Mouse (Mus musculus): Measurements from ENCODE around the gene Rpgrip1. TPM values are rescaled to one million over a fixed set of nuclear protein-coding genes. Genes with fewer than 3 reads are reported as not detected.

Gene Rpgrip1
- polyA plus RNA-seq, 1 experiment, result 1.3 TPM

DNA sequence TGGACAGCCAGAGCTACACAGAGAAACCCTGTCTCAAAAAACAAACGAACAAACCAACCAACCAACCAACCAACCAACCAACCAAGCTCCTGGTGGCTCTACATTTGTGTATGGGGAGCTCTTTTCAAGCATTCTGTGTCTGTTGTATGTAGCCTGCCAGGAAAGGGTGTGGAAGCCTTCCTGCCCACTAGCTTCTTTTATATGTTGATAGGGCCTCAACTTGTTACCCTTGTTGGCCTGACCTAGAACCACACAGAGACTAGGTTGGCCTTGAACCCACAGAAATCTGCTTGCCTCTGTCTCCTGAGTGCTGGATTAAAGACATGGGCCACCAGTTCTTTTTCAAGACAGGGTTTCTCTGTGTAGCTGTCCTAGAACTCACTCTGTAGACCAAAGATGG lies 3.6 kb downstream of the Rpgrip1 start:
- Histone ChIP-seq H3K4me3 (ENCODE audit: insufficient read depth, low read length) (no peak overlapping the region), H3K27ac (ENCODE audit: insufficient read depth, low read length) (no peak overlapping the region), H3K4me1 (ENCODE audit: control insufficient read depth, insufficient read depth, low read length) (no peaks in the 10 kb centered on the region)
- TF ChIP-seq POLR2A (IDR thresholded peaks at IDR 0.05; ENCODE audit: extremely low read depth, insufficient read depth, low read length) (no peak), CTCF (IDR thresholded peaks at IDR 0.05; ENCODE audit: extremely low read depth, insufficient read depth, low read length) (no peak)

DNA sequence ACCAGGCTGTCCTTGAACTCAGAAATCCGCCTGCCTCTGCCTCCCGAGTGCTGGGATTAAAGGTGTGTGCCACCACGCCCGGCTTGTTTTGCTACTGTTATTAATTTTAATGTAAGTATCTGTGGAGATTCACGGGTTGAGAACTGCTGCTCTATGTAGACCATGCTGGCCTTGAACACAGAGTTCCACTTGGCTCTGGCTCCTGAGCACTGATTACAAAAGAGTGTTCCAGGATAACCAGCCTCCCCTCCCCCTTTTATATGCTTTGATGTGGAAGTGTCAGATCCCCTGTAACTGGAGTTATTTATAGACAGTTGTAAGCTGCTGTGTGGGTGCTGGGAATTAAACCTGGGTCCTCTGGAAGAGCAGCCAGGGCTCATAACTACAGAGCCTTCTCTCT lies 6.7 kb downstream of the Rpgrip1 start:
- Histone ChIP-seq H3K4me1 (ENCODE audit: control insufficient read depth, insufficient read depth, low read length) (no peaks in the 10 kb centered on the region), H3K4me3 (ENCODE audit: insufficient read depth, low read length) (no peak overlapping the region)
- TF ChIP-seq POLR2A (IDR thresholded peaks at IDR 0.05; ENCODE audit: extremely low read depth, insufficient read depth, low read length) (no peak), CTCF (IDR thresholded peaks at IDR 0.05; ENCODE audit: extremely low read depth, insufficient read depth, low read length) (no peak)

DNA sequence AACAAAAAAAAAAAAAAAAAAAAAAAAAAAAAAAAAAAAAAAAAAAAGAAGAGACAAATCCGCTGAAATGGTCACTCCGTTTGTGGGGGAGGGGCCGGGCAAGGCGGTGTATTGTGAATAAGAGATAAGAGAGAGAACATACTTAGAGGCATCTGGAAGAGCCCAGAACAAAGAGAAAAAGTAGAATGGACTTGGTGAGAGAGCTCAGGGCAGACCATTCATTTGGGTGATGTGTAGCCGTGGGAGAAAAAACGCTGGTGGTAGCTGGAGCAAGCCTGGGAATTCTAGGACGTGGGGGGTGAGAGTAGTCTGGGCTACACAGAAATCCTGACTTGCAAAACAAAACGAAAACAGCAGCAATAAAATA lies 7.9 kb downstream of the Rpgrip1 start:
- no peak for TF ChIP-seq POLR2A (IDR thresholded peaks at IDR 0.05; ENCODE audit: extremely low read depth, insufficient read depth, low read length)
- no peak for TF ChIP-seq CTCF (IDR thresholded peaks at IDR 0.05; ENCODE audit: extremely low read depth, insufficient read depth, low read length)
- Histone ChIP-seq H3K4me1 (ENCODE audit: control insufficient read depth, insufficient read depth, low read length) (no peaks in the 10 kb centered on the region), H3K27ac (ENCODE audit: insufficient read depth, low read length) (no peak overlapping the region), H3K4me3 (ENCODE audit: insufficient read depth, low read length) (no peak overlapping the region; the same call in 1 of the 2 replicates)

More for the DNA sequence above, 6.7 kb downstream of the Rpgrip1 start:
- no peak overlapping the region for H3K27ac ChIP-seq (ENCODE audit: insufficient read depth, low read length)

DNA sequence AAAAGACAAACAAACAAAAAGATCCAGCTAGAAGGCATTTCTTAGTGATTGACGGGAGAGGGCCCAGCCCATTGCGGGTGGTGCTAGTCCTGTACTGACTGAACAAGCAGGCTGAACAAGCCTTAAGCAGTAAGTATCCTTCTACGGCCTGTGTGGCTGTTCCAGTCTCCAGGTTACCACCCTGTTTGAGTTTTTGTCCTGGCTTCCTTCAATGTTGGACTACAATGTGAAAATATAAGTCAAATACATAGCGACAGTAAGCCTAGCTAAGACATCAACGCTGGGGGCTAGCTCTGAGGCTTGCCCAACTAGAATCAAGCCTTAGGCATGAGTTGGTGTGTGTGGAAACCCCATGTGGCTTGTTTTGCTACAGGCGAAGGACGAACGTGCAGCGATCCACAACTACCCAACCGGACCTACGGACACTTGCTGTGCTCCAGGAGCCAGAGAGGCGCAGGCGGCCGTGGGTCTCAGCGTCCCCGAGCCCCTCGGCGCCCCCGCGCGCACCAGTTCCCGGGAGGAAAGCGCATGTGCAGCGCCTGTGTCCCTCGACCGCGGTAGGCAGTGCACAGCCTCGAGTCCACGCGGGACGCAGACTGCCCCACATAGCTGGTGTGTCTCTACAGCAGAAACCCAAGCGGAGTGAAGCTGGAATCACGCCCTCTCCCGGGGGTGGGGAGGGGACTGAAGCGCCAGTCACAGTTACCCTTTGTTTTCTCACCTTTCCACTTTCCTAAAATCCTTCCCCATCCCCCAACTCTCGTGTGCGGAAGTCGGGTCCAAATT lies 8.5 kb downstream of the Rpgrip1 start:
- TF ChIP-seq CTCF (IDR thresholded peaks at IDR 0.05; ENCODE audit: extremely low read depth, insufficient read depth, low read length), result no peak
- TF ChIP-seq POLR2A (IDR thresholded peaks at IDR 0.05; ENCODE audit: extremely low read depth, insufficient read depth, low read length), result no peak
- peak overlapping the region; percentile 24 for H3K4me3 ChIP-seq (ENCODE audit: insufficient read depth, low read length)
- no peaks in the 10 kb centered on the region for H3K4me1 ChIP-seq (ENCODE audit: control insufficient read depth, insufficient read depth, low read length)
- H3K27ac ChIP-seq (ENCODE audit: insufficient read depth, low read length), result no peak overlapping the region

DNA sequence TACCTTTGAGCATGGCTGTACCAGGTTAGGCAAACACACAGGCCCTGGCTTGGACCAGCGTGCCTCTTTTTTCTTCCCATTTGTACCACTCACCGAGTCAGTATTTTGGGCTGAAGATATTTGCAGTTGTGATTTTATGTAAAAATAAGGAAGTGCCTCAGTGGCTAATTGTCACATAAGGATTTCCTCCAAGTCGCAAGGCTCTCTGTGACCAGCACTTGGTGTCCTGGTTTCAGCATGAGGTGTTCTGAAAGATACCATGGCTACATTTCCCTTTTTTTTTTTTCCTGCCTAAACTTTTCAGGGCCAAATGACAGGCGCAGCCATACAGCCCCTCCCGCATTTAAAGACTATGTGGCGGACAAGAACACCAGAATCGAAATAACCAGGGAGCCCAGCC lies 9.7 kb downstream of the Rpgrip1 start:
- H3K4me3 ChIP-seq (ENCODE audit: insufficient read depth, low read length), result no peak overlapping the region
- TF ChIP-seq POLR2A (IDR thresholded peaks at IDR 0.05; ENCODE audit: extremely low read depth, insufficient read depth, low read length) (no peak), CTCF (IDR thresholded peaks at IDR 0.05; ENCODE audit: extremely low read depth, insufficient read depth, low read length) (no peak)

DNA sequence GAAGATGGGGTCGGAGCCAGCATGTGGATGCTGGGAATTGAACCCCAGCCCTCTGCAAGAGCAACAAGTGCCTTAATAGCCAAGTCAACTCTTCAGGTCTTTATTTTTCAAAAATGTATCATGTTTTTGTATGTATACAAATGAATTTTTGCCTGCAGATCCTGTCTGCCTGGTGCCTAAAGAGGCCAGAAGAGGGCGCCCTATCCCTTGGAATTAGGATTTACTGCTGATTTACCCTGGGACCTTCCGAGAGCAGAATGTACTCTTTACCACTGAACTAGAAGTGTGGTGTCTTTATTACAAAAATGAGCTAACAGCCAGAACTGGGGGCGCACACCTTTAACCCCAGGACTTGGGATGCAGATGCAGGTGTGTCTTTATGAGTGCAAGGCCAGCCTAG lies 13.4 kb downstream of the Rpgrip1 start:
- TF ChIP-seq POLR2A (IDR thresholded peaks at IDR 0.05; ENCODE audit: extremely low read depth, insufficient read depth, low read length), result no peak
- peak; percentile 67 for TF ChIP-seq CTCF (IDR thresholded peaks at IDR 0.05; ENCODE audit: extremely low read depth, insufficient read depth, low read length)
- Histone ChIP-seq H3K4me3 (ENCODE audit: insufficient read depth, low read length) (no peak overlapping the region), H3K4me1 (ENCODE audit: control insufficient read depth, insufficient read depth, low read length) (no peaks in the 10 kb centered on the region), H3K27ac (ENCODE audit: insufficient read depth, low read length) (no peak overlapping the region)

More for the DNA sequence above, 9.7 kb downstream of the Rpgrip1 start:
- Histone ChIP-seq H3K4me1 (ENCODE audit: control insufficient read depth, insufficient read depth, low read length) (no peaks in the 10 kb centered on the region), H3K27ac (ENCODE audit: insufficient read depth, low read length) (no peak overlapping the region)

DNA sequence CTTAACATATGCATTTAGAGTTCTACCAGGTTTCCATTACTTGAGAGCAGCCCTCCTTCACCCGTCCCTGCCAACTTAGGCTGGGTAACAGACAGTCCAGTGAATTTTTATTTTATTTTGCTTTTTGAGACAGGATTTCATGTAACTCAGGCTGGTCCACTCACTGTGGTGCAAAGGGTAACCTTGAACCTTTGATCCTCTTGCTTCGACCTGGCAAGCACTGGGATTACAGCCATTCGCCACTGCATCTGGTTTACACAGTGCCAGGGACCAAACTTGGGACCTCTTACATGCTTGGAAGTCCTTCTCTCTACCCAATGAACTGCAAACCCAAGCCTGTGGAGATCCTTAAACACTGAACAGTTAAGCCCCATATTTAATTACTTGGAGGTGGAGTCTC lies 14.1 kb downstream of the Rpgrip1 start:
- Histone ChIP-seq H3K4me1 (ENCODE audit: control insufficient read depth, insufficient read depth, low read length) (no peaks in the 10 kb centered on the region), H3K27ac (ENCODE audit: insufficient read depth, low read length) (no peak overlapping the region), H3K4me3 (ENCODE audit: insufficient read depth, low read length) (no peak overlapping the region)
- TF ChIP-seq POLR2A (IDR thresholded peaks at IDR 0.05; ENCODE audit: extremely low read depth, insufficient read depth, low read length) (no peak), CTCF (IDR thresholded peaks at IDR 0.05; ENCODE audit: extremely low read depth, insufficient read depth, low read length) (no peak)

DNA sequence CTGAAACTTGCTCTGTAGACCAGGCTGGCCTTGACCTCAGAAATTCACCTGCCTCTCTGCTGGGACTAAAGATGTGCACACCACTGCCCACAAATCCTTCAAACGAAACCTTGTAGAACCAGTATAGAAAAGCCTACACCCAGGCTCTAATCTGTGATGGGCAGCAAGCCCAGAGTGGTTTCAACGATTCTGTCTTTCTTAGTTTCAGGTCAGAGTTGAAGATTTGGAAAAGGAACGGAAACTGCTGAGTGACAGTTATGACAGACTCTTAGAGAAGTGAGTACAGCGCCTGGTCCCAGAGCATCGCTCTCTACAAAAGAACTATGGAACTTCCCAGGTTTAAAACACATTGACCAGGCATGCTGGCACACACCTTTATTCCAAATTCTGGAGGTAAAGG lies 23.1 kb downstream of the Rpgrip1 start:
- TF ChIP-seq POLR2A (IDR thresholded peaks at IDR 0.05; ENCODE audit: extremely low read depth, insufficient read depth, low read length) (no peak), CTCF (IDR thresholded peaks at IDR 0.05; ENCODE audit: extremely low read depth, insufficient read depth, low read length) (no peak)
- Histone ChIP-seq H3K4me1 (ENCODE audit: control insufficient read depth, insufficient read depth, low read length) (no peaks in the 10 kb centered on the region), H3K4me3 (ENCODE audit: insufficient read depth, low read length) (no peak overlapping the region), H3K27ac (ENCODE audit: insufficient read depth, low read length) (no peak overlapping the region)

DNA sequence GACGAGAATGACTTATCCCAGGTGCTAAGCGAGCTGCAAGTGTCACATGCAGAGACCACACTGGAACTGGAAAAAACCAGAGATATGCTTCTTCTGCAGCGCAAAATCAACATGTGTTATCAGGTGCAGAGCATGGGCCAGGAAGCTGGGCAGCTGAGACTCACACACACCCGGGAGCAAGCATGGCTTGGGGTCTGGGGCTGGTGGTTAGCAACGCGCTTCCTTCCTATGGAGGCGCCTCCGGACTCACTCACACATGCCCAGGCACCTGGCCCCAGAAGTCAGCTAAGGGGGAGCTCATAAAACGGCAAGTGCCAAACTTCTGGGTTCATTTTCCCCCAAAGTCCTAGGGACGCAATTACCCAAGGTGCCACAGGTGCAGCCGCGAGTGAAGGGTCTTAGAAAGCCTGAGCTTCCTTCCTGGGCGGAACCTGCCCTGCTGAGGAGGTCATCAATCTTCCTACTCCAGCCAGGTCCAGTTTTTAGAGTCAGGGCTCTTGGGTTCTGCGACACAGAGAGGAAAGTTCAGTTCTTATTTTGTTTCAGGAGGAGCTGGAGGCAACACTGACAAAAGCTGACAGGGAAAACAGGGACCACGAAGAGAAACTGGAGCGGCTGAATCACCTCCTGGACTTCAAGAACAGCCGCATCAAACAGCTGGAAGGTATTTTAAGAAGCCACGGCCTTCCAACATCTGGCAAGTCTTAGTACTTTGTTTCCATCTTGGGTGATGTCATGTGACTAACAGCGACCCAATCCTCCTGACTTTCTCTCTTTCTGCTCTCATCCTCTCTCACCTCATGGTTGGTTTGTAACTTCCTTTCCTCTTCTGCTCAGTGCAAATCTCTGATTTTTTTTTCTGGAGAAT lies 30.3 kb downstream of the Rpgrip1 start:
- Histone ChIP-seq H3K27ac (ENCODE audit: insufficient read depth, low read length) (no peak overlapping the region), H3K4me3 (ENCODE audit: insufficient read depth, low read length) (no peak overlapping the region), H3K4me1 (ENCODE audit: control insufficient read depth, insufficient read depth, low read length) (no peaks in the 10 kb centered on the region)
- TF ChIP-seq POLR2A (IDR thresholded peaks at IDR 0.05; ENCODE audit: extremely low read depth, insufficient read depth, low read length) (no peak), CTCF (IDR thresholded peaks at IDR 0.05; ENCODE audit: extremely low read depth, insufficient read depth, low read length) (no peak)
